Mouse (Mus musculus): Measurements from ENCODE around the gene Art3. TPM values are rescaled to one million over a fixed set of nuclear protein-coding genes. Genes with fewer than 3 reads are reported as not detected.

The Art3 gene
- polyA plus RNA-seq, 1 experiment from 2014 or later, result 3.4 TPM

DNA sequence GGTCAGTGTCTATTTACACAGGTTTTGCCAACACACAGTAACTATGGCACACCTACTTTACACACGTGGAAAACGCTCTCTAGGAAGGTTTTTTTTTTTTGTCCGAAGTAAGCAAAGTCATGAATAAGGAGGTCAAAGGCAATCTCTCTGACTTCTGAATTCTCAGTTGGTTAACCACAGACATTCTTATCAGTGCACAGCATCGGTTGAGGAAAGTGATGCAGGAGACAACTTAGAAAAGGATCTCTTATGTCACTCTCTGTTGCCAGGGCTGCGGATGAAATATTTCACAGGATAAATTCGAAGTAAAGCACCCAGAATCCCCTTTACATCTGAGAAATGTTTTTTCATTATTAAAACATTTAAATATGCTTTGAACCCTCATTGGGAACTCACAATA lies 4.3 kb upstream of the Art3 start:
- no peak overlapping the region for H3K4me3 ChIP-seq (ENCODE audit: low read depth, low read length)
- WGBS, result 85% methylated on average over 6 of the region's 6 CpGs
- DNase-seq (ENCODE audit: low spot score), result no peak
- no peaks in the 10 kb centered on the region for H3K27me3 ChIP-seq (ENCODE audit: control insufficient read depth, insufficient read depth, low read length)
- no peaks in the 10 kb centered on the region for H3K4me1 ChIP-seq (replicated peaks; ENCODE audit: control insufficient read depth, insufficient read depth, low read length)
- no peak overlapping the region for H3K4me2 ChIP-seq (replicated peaks; ENCODE audit: low read depth, low read length)
- no peaks in the 10 kb centered on the region for H3K36me3 ChIP-seq (ENCODE audit: control insufficient read depth, insufficient read depth, low read length)
- no peak overlapping the region for H3K27ac ChIP-seq (ENCODE audit: low read depth, low read length)
- ATAC-seq (ENCODE audit: low FRiP score), result no peak
- no peaks in the 10 kb centered on the region for H3K9me3 ChIP-seq (ENCODE audit: control insufficient read depth, low read length)
- H3K9ac ChIP-seq (ENCODE audit: low read depth, low read length), result no peak overlapping the region

DNA sequence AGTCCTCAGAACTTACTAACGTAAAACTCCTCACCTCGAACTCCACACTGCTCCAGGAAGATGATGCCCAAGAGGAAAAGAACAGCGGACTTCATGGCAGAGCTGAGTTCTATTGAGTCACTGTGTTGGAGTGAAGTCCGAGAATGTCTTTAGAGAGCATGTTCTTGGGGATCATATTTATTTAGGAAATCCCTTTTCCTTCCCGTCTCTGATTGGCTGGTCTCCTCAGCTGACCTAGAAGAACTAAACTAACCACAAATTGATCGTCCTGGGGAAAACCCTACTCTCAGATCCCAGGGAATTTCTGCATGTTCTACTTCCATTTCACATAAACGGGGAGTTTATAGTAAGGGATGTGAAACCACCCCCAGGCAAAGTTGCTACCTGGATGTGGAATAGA lies 3.7 kb upstream of the Art3 start, which contains the start of gene Cxcl9:
Gene Cxcl9, minus strand, starts transcription at position 151 of the 400 bp plus-strand sequence.
- DNase-seq (ENCODE audit: low spot score) (no peak), ATAC-seq (ENCODE audit: low FRiP score) (no peak)
- H3K27me3 ChIP-seq (ENCODE audit: control insufficient read depth, insufficient read depth, low read length), result no peaks in the 10 kb centered on the region
- WGBS, result 88% methylated on average over 7 of the region's 7 CpGs
- H3K27ac ChIP-seq (ENCODE audit: low read depth, low read length), result no peak within 1 kb of the TSS
- H3K36me3 ChIP-seq (ENCODE audit: control insufficient read depth, insufficient read depth, low read length), result no peaks in the 10 kb centered on the region
- no peaks in the 10 kb centered on the region for H3K4me1 ChIP-seq (replicated peaks; ENCODE audit: control insufficient read depth, insufficient read depth, low read length)
- H3K4me2 ChIP-seq (replicated peaks; ENCODE audit: low read depth, low read length), result no peak within 1 kb of the TSS
- no peak within 1 kb of the TSS for H3K9ac ChIP-seq (ENCODE audit: low read depth, low read length)
- no peak within 1 kb of the TSS for H3K4me3 ChIP-seq (ENCODE audit: low read depth, low read length)
- H3K9me3 ChIP-seq (ENCODE audit: control insufficient read depth, low read length), result no peaks in the 10 kb centered on the region

DNA sequence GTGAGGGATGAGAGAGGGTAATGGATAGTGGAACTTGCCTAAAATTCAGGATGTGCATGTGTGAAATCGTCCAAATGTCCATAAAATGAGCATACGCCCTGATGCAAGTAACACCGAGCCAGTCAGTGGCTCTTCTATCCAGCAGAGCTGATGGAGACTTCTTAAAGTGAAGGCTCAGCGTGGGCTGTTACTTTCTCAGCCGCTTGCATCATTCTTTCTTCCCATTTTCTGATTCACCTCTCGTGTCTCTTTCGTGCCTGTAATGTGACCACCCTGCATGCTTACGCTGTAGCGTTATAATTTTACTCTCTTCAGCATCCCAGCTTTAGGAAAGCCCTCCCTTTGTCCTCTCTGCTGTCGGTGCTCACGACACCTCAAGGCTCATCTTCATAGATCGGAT lies 505 bp upstream of the Art3 start:
- no peaks in the 10 kb centered on the region for H3K36me3 ChIP-seq (ENCODE audit: control insufficient read depth, insufficient read depth, low read length)
- no peak overlapping the region for H3K27ac ChIP-seq (ENCODE audit: low read depth, low read length)
- WGBS, result 88% methylated on average over 12 of the region's 12 CpGs
- ATAC-seq (ENCODE audit: low FRiP score) (no peak), DNase-seq (ENCODE audit: low spot score) (no peak)
- no peak overlapping the region for H3K4me3 ChIP-seq (ENCODE audit: low read depth, low read length)
- H3K4me1 ChIP-seq (replicated peaks; ENCODE audit: control insufficient read depth, insufficient read depth, low read length), result no peaks in the 10 kb centered on the region
- no peak overlapping the region for H3K9ac ChIP-seq (ENCODE audit: low read depth, low read length)
- H3K9me3 ChIP-seq (ENCODE audit: control insufficient read depth, low read length), result no peaks in the 10 kb centered on the region
- no peak overlapping the region for H3K4me2 ChIP-seq (replicated peaks; ENCODE audit: low read depth, low read length)
- no peaks in the 10 kb centered on the region for H3K27me3 ChIP-seq (ENCODE audit: control insufficient read depth, insufficient read depth, low read length)

DNA sequence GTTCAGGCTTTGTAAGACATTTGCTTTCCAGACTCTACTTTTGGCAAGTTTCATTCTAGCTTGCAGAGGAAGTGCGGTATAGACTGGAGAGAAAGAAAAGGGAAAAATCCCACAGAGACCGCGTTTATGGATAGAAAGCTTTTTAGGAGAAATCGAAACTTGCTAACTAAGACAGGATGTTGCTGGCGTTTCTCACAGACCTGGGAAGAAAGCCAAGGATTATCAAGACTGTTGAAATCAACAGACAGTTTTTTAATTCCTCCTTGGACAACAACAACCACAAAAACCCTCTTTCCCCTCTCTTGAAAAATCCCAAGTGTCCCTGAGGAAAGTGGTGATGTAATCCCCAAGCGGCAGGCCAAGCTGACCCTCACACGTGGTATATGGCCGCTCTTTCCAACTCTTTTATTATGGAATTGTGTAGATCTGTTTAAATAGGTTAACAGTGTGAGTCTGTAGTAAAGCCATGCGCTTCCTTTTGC lies 773 bp downstream of the Art3 start:
- Histone ChIP-seq H3K27me3 (ENCODE audit: control insufficient read depth, insufficient read depth, low read length) (no peaks in the 10 kb centered on the region), H3K9ac (ENCODE audit: low read depth, low read length) (no peak overlapping the region), H3K36me3 (ENCODE audit: control insufficient read depth, insufficient read depth, low read length) (no peaks in the 10 kb centered on the region), H3K27ac (ENCODE audit: low read depth, low read length) (no peak overlapping the region), H3K9me3 (ENCODE audit: control insufficient read depth, low read length) (no peaks in the 10 kb centered on the region), H3K4me1 (replicated peaks; ENCODE audit: control insufficient read depth, insufficient read depth, low read length) (no peaks in the 10 kb centered on the region), H3K4me3 (ENCODE audit: low read depth, low read length) (no peak overlapping the region), H3K4me2 (replicated peaks; ENCODE audit: low read depth, low read length) (no peak overlapping the region)
- WGBS, result 84% methylated on average over 9 of the region's 9 CpGs
- ATAC-seq (ENCODE audit: low FRiP score), result no peak
- DNase-seq (ENCODE audit: low spot score), result no peak

DNA sequence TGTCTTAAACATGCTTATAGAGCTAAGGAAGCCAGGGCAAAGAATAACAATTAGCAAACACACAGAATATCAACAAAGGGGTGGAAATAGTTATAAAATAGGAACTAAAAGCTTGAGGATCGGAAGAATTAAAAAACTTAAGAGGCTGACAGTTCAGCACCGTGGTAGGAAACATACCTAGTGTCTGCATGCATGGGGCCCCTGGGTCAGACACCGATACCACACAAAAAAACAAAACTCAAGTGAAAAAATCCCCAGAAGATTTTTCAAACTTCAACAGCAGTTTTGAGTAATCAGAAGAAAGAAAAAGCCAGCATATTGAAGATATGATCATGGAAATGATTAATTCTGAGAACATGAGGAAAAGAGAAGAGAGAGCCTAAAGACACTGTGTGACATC lies 5.1 kb downstream of the Art3 start:
- Histone ChIP-seq H3K4me1 (replicated peaks; ENCODE audit: control insufficient read depth, insufficient read depth, low read length) (no peaks in the 10 kb centered on the region), H3K27me3 (ENCODE audit: control insufficient read depth, insufficient read depth, low read length) (no peaks in the 10 kb centered on the region), H3K4me2 (replicated peaks; ENCODE audit: low read depth, low read length) (no peak overlapping the region), H3K9ac (ENCODE audit: low read depth, low read length) (no peak overlapping the region), H3K27ac (ENCODE audit: low read depth, low read length) (no peak overlapping the region), H3K4me3 (ENCODE audit: low read depth, low read length) (no peak overlapping the region), H3K9me3 (ENCODE audit: control insufficient read depth, low read length) (no peaks in the 10 kb centered on the region), H3K36me3 (ENCODE audit: control insufficient read depth, insufficient read depth, low read length) (no peaks in the 10 kb centered on the region)
- 86% methylated on average over 3 of the region's 3 CpGs for WGBS
- DNase-seq (ENCODE audit: low spot score) (no peak), ATAC-seq (ENCODE audit: low FRiP score) (no peak)

DNA sequence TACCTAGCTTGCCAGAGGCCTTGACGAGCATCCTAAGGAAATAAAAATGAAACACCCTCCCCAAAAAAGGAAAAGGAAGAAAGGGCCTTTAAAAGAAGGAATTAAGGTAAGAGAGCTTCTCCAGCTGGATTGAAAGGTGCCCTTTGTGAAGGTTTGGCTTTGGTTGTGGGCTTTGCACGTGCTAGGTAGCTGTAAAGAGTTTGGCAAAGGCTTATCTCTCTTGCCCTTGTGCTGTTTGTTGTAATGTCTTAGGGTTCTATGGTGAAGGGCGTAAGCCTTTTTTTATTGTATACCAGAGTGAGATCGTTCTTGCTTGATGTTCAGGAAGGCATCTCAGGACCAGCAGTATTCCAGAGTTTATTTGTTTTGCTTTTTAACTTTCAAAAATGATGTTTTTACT lies 9.0 kb downstream of the Art3 start:
- WGBS, result 77% methylated on average over 4 of the region's 4 CpGs
- no peak for ATAC-seq (ENCODE audit: low FRiP score)
- H3K27ac ChIP-seq (ENCODE audit: low read depth, low read length), result no peak overlapping the region

DNA sequence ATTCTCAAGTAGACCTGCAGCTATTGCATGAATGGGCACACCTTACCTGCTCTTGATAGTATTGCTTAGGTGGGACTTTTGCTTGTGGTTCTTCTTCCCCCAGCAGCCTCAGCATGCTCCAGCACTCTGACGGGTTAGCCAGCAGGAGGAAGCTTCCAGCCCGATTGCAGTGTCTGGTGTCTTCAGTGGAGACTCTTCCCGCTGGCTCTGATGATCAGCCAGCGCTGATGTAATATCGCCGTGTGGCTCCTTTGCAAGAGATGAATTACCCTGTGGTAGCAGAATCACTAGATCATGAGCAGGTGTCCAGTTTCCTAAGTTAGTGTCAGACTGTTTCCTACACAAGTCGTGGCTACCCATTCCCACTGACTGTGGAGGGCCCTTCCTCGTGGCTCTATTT lies 13.4 kb downstream of the Art3 start:
- Histone ChIP-seq H3K4me3 (ENCODE audit: low read depth, low read length) (no peak overlapping the region), H3K9ac (ENCODE audit: low read depth, low read length) (no peak overlapping the region), H3K27me3 (ENCODE audit: control insufficient read depth, insufficient read depth, low read length) (no peaks in the 10 kb centered on the region), H3K4me1 (replicated peaks; ENCODE audit: control insufficient read depth, insufficient read depth, low read length) (no peaks in the 10 kb centered on the region), H3K4me2 (replicated peaks; ENCODE audit: low read depth, low read length) (no peak overlapping the region), H3K36me3 (ENCODE audit: control insufficient read depth, insufficient read depth, low read length) (no peaks in the 10 kb centered on the region), H3K27ac (ENCODE audit: low read depth, low read length) (no peak overlapping the region), H3K9me3 (ENCODE audit: control insufficient read depth, low read length) (no peaks in the 10 kb centered on the region)
- WGBS, result 89% methylated on average over 8 of the region's 8 CpGs
- DNase-seq (ENCODE audit: low spot score) (no peak), ATAC-seq (ENCODE audit: low FRiP score) (no peak)

More for the DNA sequence above, 9.0 kb downstream of the Art3 start:
- Histone ChIP-seq H3K9ac (ENCODE audit: low read depth, low read length) (no peak overlapping the region), H3K36me3 (ENCODE audit: control insufficient read depth, insufficient read depth, low read length) (no peaks in the 10 kb centered on the region), H3K4me2 (replicated peaks; ENCODE audit: low read depth, low read length) (no peak overlapping the region), H3K27me3 (ENCODE audit: control insufficient read depth, insufficient read depth, low read length) (no peaks in the 10 kb centered on the region), H3K4me3 (ENCODE audit: low read depth, low read length) (no peak overlapping the region), H3K4me1 (replicated peaks; ENCODE audit: control insufficient read depth, insufficient read depth, low read length) (no peaks in the 10 kb centered on the region), H3K9me3 (ENCODE audit: control insufficient read depth, low read length) (no peaks in the 10 kb centered on the region)
- DNase-seq (ENCODE audit: low spot score), result no peak

DNA sequence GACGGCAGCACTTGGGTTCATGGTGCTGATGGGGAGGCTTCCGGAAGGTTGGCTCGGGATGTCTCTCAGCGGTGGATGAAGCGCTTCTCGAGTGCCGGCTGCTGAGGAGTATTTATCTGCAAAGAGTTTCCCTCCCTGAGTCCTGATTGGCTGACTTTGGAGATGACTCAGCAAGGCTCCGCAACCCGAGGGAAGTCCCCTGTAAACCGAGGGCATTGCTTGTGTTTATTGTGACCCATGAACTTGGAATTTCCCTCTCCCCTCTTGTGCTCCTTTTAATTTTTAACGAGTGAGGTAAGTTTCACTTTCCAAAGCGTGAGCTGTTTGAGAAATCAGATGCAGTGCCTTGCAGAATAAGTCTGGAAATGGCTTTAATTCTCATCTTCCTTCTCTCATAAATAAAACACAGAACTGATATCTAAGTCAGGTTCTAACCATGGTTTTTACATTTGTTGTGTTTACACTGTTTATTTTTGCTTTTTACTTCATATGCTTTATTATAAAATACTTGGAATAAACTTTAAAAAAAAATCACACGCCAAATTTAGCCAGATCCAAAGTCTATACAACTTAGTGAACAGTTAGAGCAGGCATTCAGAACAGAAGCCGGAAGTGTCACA lies 17.3 kb downstream of the Art3 start, which contains the start of gene Cxcl10:
Gene Cxcl10, minus strand, starts transcription at position 96 of the 620 bp plus-strand sequence.
- WGBS, result 33% methylated on average over 14 of the region's 14 CpGs
- Histone ChIP-seq H3K4me2 (replicated peaks; ENCODE audit: low read depth, low read length) (peak within 1 kb of the TSS; percentile 5; the same call in 1 of the 2 replicates), H3K4me3 (ENCODE audit: low read depth, low read length) (no peak within 1 kb of the TSS), H3K36me3 (ENCODE audit: control insufficient read depth, insufficient read depth, low read length) (no peaks in the 10 kb centered on the region), H3K27ac (ENCODE audit: low read depth, low read length) (no peak within 1 kb of the TSS), H3K9me3 (ENCODE audit: control insufficient read depth, low read length) (no peaks in the 10 kb centered on the region), H3K9ac (ENCODE audit: low read depth, low read length) (no peak within 1 kb of the TSS), H3K27me3 (ENCODE audit: control insufficient read depth, insufficient read depth, low read length) (no peaks in the 10 kb centered on the region), H3K4me1 (replicated peaks; ENCODE audit: control insufficient read depth, insufficient read depth, low read length) (no peaks in the 10 kb centered on the region)
- ATAC-seq (ENCODE audit: low FRiP score) (0 out of 2 replicates have a peak, but pooled peaks have one; percentile 35), DNase-seq (ENCODE audit: low spot score) (peak; percentile 41)

DNA sequence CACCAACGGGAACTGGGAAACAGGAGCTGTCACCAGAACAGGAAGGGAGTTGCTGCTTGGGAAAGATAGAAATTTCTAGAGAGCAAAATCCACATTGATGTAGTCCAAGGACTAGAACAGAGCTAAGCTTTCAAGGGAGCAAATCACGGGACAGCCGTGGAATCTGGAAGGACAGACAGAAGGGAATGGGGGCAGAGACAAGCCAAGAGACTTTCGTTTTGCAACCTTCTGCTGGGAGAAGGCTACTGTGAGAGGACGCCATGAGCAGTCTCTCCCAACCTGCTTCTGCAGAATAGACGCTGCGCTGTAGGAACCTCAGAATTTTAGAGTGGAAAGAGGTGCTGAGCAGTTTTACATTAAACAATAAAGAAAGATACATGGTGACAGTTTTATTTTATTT lies 18.1 kb downstream of the Art3 start:
- H3K9me3 ChIP-seq (ENCODE audit: control insufficient read depth, low read length), result no peaks in the 10 kb centered on the region

More for the DNA sequence above, 18.1 kb downstream of the Art3 start:
- Histone ChIP-seq H3K36me3 (ENCODE audit: control insufficient read depth, insufficient read depth, low read length) (no peaks in the 10 kb centered on the region), H3K4me2 (replicated peaks; ENCODE audit: low read depth, low read length) (no peak overlapping the region), H3K9ac (ENCODE audit: low read depth, low read length) (no peak overlapping the region), H3K4me1 (replicated peaks; ENCODE audit: control insufficient read depth, insufficient read depth, low read length) (no peaks in the 10 kb centered on the region), H3K27ac (ENCODE audit: low read depth, low read length) (no peak overlapping the region), H3K27me3 (ENCODE audit: control insufficient read depth, insufficient read depth, low read length) (no peaks in the 10 kb centered on the region), H3K4me3 (ENCODE audit: low read depth, low read length) (no peak overlapping the region)
- no peak for DNase-seq (ENCODE audit: low spot score)
- 88% methylated on average over 7 of the region's 7 CpGs for WGBS
- no peak for ATAC-seq (ENCODE audit: low FRiP score)

All from hindbrain, embryonic 11.5 days (tissue).